Mouse (Mus musculus) kidney, embryonic 15.5 days (tissue): ENCODE results near the gene Kcnt2. TPM values are rescaled to one million over a fixed set of nuclear protein-coding genes. Genes with fewer than 3 reads are reported as not detected.

ENCODE experiments used
- ATAC-seq: fragments of 200-750 bp; cut with Nextera tagmentation; replicated peaks from 2 replicates; pipeline ENCODE4 v1.8.0; 2017; ENCODE audit warnings: moderate TSS enrichment; ENCODE audit not compliant: low FRiP score
- H3K27ac ChIP-seq: fragments of 300-500 bp; sonication (generic); 2 replicates; pipeline ENCODE4 v1.5.1; 2015; ENCODE audit warnings: mild to moderate bottlenecking, inconsistent platforms
- H3K27me3 ChIP-seq: fragments of 300-500 bp; sonication (generic); 2 replicates; pipeline ENCODE4 v1.6.1; 2015; ENCODE audit warnings: inconsistent platforms
- H3K36me3 ChIP-seq: fragments of 300-500 bp; sonication (generic); 2 replicates; pipeline ENCODE4 v1.6.1; 2015; ENCODE audit warnings: inconsistent platforms
- H3K4me1 ChIP-seq: fragments of 300-500 bp; sonication (generic); 2 replicates; pipeline ENCODE4 v1.6.1; 2015; ENCODE audit warnings: inconsistent platforms
- H3K4me2 ChIP-seq: fragments of 300-500 bp; sonication (generic); 2 replicates; pipeline ENCODE4 v1.6.1; 2015; ENCODE audit warnings: moderate library complexity, mild to moderate bottlenecking, inconsistent platforms
- H3K4me3 ChIP-seq: fragments of 300-500 bp; sonication (generic); replicated peaks from 2 replicates; pipeline ENCODE4 v1.5.1; 2015; ENCODE audit warnings: mild to moderate bottlenecking, inconsistent platforms
- H3K9ac ChIP-seq: fragments of 300-500 bp; sonication (generic); 2 replicates; pipeline ENCODE4 v1.6.1; 2015; ENCODE audit warnings: mild to moderate bottlenecking, inconsistent platforms
- H3K9me3 ChIP-seq: fragments of 300-500 bp; sonication (generic); replicated peaks from 2 replicates; pipeline ENCODE4 v1.6.1; 2016; ENCODE audit warnings: inconsistent platforms
- WGBS: fragments of 180-500 bp; shearing (Covaris S2); methylation state at CpG from one replicate; pipeline ENCODE4 v1.1.7; 2015; ENCODE audit warnings: mixed read lengths; 5-methylcytosine and 5-hydroxymethylcytosine counted together
- polyA plus RNA-seq: library from polyadenylated mRNA; unstranded; fragments of >200 nt; fragmentation: Nextera tagmentation; extraction: Ambion mirVana; gene quantifications from 2 replicates; pipeline ENCODE4 v1.2.1, GENCODE M21; 2015

Gene Kcnt2
- polyA plus RNA-seq, 1 experiment from 2014 or later: 3.8 TPM

DNA sequence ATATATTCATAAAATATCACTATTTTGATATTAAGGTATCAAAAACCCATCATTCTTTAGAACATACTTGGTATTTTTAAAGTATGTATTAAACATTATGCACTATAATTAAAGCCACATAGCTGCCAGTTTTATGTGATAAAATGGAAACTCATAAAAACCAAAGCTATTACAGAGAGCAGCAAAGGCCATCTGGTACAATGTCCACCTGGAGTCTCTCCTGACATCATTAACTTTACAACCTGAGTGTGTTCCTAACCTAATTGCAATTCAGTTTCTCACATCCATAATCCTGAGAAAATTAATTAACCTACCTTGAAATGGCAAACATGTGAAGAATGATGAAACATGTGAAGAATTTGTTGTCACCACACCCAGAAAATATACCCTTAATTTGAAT lies 288.9 kb downstream of the Kcnt2 start:
- no peak for ATAC-seq
- H3K4me3 ChIP-seq: no peak overlapping the region
- H3K4me2 ChIP-seq: no peak overlapping the region
- no peaks in the 10 kb centered on the region for H3K27me3 ChIP-seq
- H3K9me3 ChIP-seq: no peaks in the 10 kb centered on the region
- H3K36me3 ChIP-seq: no peaks in the 10 kb centered on the region
- H3K9ac ChIP-seq: no peak overlapping the region
- no peaks in the 10 kb centered on the region for H3K4me1 ChIP-seq
- H3K27ac ChIP-seq: no peak overlapping the region

DNA sequence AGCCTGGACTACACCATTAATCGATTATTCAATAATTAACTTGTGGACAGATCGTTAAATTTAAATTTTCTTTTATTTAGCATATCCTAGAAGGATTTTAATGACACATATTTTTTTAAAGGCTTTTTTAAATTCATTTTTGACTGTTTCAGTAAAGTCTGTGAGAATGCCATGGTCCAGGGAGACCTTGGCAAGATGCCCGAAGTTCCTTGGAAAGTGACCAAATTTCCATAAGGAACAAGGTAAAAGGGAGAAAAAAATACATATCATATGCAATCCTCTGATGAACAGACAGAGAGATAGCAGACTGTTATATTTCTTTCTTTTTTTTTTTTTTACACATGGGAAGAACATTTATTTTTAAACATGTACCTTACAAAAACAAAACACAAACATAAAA lies 296.1 kb downstream of the Kcnt2 start:
- Histone ChIP-seq H3K27ac (no peak overlapping the region), H3K4me1 (no peaks in the 10 kb centered on the region), H3K36me3 (no peaks in the 10 kb centered on the region), H3K9me3 (no peaks in the 10 kb centered on the region), H3K4me3 (no peak overlapping the region), H3K4me2 (no peak overlapping the region), H3K27me3 (no peaks in the 10 kb centered on the region), H3K9ac (no peak overlapping the region)
- WGBS: 82% methylated on average over 3 of the region's 3 CpGs
- no peak for ATAC-seq

DNA sequence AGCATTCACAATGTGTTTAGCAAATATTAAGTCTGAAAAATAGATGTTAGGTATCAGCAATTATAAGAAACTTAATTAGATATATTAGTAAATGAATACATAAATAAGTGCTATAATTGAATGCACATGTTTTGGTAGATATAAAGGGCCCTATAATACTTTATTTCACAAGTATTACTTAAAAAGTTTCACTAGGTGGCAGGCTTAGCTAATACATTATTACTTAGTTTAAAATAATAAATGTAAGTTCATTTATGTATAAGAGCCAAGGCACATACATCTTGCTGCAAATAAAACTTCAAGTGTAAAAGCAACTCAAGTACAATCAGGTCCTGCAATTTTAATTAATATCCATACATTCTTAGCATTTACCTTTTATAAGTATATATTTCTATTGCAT lies 302.8 kb downstream of the Kcnt2 start:
- Histone ChIP-seq H3K4me2 (no peak overlapping the region), H3K27me3 (no peaks in the 10 kb centered on the region), H3K4me3 (no peak overlapping the region), H3K9me3 (no peaks in the 10 kb centered on the region), H3K36me3 (no peaks in the 10 kb centered on the region), H3K9ac (no peak overlapping the region), H3K27ac (no peak overlapping the region), H3K4me1 (no peaks in the 10 kb centered on the region)
- no peak for ATAC-seq

DNA sequence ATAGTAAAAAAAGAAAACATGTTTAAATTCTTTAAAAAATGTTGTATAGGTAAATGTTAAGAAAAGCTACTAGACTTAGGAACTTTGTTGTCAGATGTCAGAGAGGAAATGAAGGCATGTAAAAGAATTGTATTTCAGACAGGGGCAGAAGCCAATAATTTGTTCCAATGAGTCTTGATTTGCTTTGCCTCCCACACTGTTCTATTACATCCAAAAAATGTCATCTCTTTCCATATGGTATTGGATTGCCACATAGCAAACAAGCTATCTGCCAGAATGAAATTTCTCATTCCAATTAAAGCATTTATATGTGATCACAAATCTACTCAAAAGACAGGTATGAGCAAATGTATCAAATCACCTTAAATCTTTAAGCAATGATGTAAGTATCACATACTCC lies 314.8 kb downstream of the Kcnt2 start:
- Histone ChIP-seq H3K4me2 (no peak overlapping the region), H3K27ac (no peak overlapping the region), H3K4me1 (no peaks in the 10 kb centered on the region), H3K9ac (no peak overlapping the region), H3K9me3 (no peaks in the 10 kb centered on the region), H3K36me3 (no peaks in the 10 kb centered on the region), H3K4me3 (no peak overlapping the region), H3K27me3 (no peaks in the 10 kb centered on the region)
- ATAC-seq: no peak

DNA sequence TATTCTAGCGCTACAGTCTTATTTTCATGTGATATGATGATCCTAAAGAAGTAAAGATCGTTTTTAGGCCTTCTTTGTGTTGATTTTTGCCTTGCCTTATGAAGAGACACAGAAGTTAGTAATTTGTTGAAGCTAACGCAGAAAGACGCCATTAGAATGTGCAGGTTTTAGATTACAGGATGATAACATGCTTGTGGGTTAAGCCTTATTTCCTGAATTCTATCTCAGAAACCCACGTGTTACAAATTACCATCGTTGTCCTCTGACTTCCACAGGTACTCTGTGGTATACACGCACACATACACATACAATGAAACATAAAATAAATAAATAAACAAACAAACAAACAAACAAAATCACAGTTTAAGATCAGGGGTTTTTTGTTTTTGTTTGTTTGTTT lies 326.2 kb downstream of the Kcnt2 start:
- no peak overlapping the region for H3K27ac ChIP-seq
- H3K9ac ChIP-seq: no peak overlapping the region
- no peaks in the 10 kb centered on the region for H3K9me3 ChIP-seq
- 77% methylated on average over 7 of the region's 7 CpGs for WGBS
- no peak overlapping the region for H3K4me2 ChIP-seq
- no peak for ATAC-seq
- H3K4me1 ChIP-seq: no peaks in the 10 kb centered on the region
- no peak overlapping the region for H3K4me3 ChIP-seq
- no peaks in the 10 kb centered on the region for H3K36me3 ChIP-seq
- H3K27me3 ChIP-seq: no peaks in the 10 kb centered on the region

DNA sequence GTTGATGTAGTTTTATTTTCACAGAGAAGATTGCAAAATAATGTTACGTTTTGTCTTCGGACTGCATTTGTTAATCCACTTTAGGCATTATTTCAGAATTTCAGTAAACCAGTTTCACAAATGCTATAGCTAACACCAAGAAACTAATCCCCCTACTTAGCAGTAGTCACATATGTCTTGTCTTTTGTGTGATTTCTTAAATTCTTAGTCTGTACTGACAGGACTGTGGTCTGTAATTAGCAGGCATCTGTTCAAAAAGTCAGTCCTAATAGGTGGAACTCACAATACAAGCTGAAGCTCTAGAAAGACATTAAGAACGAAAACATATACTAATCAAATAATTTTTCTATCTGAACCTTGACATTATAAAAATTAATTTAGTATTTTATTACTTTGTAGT lies 332.6 kb downstream of the Kcnt2 start:
- ATAC-seq: no peak
- H3K36me3 ChIP-seq: no peaks in the 10 kb centered on the region
- WGBS: 92% methylated on average over 3 of the region's 3 CpGs

DNA sequence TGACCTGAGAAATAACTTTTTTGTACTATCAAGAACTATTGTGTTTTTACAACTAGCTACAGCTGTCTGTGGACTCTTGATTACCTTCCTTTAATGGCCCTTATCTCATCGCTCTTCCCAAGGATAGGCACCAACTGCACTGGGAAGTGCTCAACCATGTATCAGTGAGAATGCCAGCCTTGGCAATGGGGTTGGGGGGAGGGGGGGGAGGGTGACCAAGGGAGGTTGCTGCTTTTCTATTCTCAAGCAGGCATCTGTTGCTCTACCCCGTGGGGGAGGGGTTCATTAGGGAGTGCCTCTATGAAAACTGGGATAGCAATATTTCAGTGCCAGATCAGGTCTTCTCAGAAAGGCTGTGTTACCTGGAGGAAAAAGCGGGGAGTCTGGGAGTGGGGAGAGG lies 342.3 kb downstream of the Kcnt2 start:
- no peak overlapping the region for H3K27ac ChIP-seq
- ATAC-seq: no peak
- no peak overlapping the region for H3K4me2 ChIP-seq
- no peaks in the 10 kb centered on the region for H3K27me3 ChIP-seq
- no peak overlapping the region for H3K9ac ChIP-seq
- no peaks in the 10 kb centered on the region for H3K9me3 ChIP-seq
- H3K4me1 ChIP-seq: no peaks in the 10 kb centered on the region
- H3K4me3 ChIP-seq: no peak overlapping the region
- 77% methylated on average over 3 of the region's 3 CpGs for WGBS
- no peaks in the 10 kb centered on the region for H3K36me3 ChIP-seq

More for the DNA sequence above, 332.6 kb downstream of the Kcnt2 start:
- Histone ChIP-seq H3K27me3 (no peaks in the 10 kb centered on the region), H3K9me3 (no peaks in the 10 kb centered on the region), H3K9ac (no peak overlapping the region), H3K27ac (no peak overlapping the region), H3K4me3 (no peak overlapping the region), H3K4me2 (no peak overlapping the region), H3K4me1 (no peaks in the 10 kb centered on the region)

DNA sequence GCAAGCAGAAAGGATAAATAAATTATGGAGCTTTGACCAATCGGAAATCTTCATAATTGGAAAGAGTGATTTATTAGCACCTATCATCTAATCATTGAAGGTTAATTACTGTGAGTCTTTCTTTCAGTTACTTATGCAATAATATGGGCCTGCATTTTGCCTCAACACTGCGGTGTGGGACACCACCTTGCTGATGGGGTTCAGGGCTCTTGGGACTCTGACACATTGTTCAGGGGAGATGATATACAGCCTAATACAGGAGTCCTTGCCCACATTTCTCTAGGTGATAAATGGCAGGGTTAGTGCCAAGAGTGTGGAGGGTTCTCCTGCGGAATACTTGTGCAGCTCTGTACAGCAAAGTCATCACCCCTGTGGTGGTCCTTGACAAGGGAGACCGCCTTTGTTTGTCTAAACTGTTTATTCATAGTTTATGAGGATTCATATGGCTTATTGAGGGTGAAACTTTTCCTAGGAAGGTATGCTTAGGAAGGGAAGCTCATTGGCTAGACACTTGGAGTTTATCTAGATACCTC lies 362.9 kb downstream of the Kcnt2 start:
- no peak overlapping the region for H3K9ac ChIP-seq
- no peak overlapping the region for H3K27ac ChIP-seq
- H3K36me3 ChIP-seq: no peaks in the 10 kb centered on the region
- ATAC-seq: 0 out of 2 replicates have a peak, but pooled peaks have one; percentile 29
- WGBS: 79% methylated on average over 4 of the region's 4 CpGs
- no peaks in the 10 kb centered on the region for H3K27me3 ChIP-seq
- H3K4me1 ChIP-seq: no peaks in the 10 kb centered on the region
- H3K4me3 ChIP-seq: no peak overlapping the region
- H3K9me3 ChIP-seq: no peaks in the 10 kb centered on the region
- no peak overlapping the region for H3K4me2 ChIP-seq

DNA sequence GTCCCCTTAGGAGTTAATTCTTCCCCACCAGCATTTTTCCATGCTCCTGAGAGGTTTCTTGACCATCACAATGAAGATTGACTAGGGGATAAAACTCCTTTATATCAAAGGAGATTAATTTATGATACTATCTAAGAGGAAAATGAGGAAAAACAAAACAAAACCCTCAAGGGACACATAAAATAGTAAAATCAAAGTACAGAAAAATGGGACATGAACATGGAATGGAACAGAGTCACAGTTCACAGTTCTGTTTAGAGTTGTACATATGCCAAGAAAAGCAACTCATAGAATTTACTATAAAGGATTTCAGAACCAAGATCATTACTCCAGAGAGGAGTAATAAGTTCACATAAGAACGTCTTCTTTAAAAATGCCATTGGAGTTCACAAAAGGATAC lies 367.1 kb downstream of the Kcnt2 start:
- no peaks in the 10 kb centered on the region for H3K4me1 ChIP-seq
- peak; percentile 60 for ATAC-seq

DNA sequence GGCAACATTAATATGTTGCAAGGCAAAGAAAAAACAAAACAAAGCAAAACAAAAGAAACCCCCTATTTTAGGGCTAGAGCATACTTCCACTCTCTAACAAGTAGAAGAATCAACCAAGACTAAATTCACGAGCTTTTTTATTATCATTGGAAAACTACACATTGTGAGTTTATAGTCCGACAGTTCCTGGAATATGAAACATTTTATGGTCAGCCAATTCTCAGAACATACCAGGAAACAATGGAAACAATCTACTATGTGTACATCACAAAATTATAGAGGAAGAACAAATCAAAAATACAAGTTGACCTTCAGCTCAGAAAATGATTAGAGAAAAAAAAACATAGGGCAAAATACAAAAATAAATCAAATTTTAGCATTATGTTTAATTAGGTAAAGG lies 368.9 kb downstream of the Kcnt2 start:
- H3K27ac ChIP-seq: no peak overlapping the region
- no peaks in the 10 kb centered on the region for H3K36me3 ChIP-seq
- no peaks in the 10 kb centered on the region for H3K27me3 ChIP-seq
- H3K9ac ChIP-seq: no peak overlapping the region
- H3K4me3 ChIP-seq: no peak overlapping the region
- H3K9me3 ChIP-seq: no peaks in the 10 kb centered on the region
- H3K4me2 ChIP-seq: no peak overlapping the region
- ATAC-seq: no peak
- 57% methylated on average over 2 of the region's 2 CpGs for WGBS
- H3K4me1 ChIP-seq: no peaks in the 10 kb centered on the region

More for the DNA sequence above, 367.1 kb downstream of the Kcnt2 start:
- H3K36me3 ChIP-seq: no peaks in the 10 kb centered on the region
- no peak overlapping the region for H3K9ac ChIP-seq
- H3K4me3 ChIP-seq: no peak overlapping the region
- no peak overlapping the region for H3K4me2 ChIP-seq
- H3K27me3 ChIP-seq: no peaks in the 10 kb centered on the region
- WGBS: 59% methylated on average over 1 of the region's 1 CpGs
- H3K9me3 ChIP-seq: no peaks in the 10 kb centered on the region
- peak overlapping the region; percentile 52; the same call in 1 of the 2 replicates for H3K27ac ChIP-seq

DNA sequence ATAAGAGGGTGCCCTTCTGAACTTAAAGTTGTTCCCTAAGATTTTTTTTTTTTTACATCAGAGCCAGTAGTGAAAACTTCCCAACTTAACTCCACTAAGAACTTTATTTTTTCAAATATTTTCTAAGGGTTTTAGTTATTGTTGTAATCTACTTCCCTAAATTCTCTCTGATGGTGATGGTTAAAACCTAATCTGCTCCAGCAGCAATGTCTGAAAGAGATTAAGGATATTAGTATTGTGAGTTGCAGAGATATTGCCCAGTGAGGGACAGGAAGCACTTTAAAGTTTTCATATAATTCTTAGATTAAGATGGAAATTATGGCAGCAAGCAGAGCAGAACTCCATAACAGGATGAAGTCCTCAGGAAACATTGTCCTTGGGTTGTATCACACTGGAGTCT lies 372.2 kb downstream of the Kcnt2 start:
- ATAC-seq: no peak
- no peaks in the 10 kb centered on the region for H3K36me3 ChIP-seq
- no peaks in the 10 kb centered on the region for H3K9me3 ChIP-seq
- H3K4me1 ChIP-seq: no peaks in the 10 kb centered on the region
- no peak overlapping the region for H3K4me2 ChIP-seq
- no peak overlapping the region for H3K27ac ChIP-seq
- no peaks in the 10 kb centered on the region for H3K27me3 ChIP-seq
- H3K4me3 ChIP-seq: no peak overlapping the region
- H3K9ac ChIP-seq: no peak overlapping the region

DNA sequence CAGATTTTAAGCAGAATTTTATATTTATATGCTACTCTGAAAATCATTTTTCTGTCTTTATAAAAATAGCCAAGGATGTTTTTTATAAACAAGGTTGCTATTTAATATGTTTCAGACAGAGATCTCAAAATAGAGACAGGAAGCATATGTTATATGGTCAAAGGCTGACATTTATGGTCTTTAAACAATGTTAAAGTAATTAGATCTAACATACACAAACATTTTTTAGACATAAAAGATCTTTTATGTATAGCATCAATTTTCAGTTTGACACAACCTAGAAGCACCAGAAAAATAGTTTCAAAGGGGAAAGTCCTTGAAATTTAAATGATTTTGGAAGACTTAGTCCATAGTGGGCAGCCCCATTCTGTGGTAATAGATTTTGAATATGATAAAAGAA lies 379.0 kb downstream of the Kcnt2 start:
- H3K9me3 ChIP-seq: no peaks in the 10 kb centered on the region
- no peak overlapping the region for H3K9ac ChIP-seq
- 0 out of 2 replicates have a peak overlapping the region, but pooled peaks have one; percentile 18 for H3K27ac ChIP-seq
- H3K4me3 ChIP-seq: no peak overlapping the region
- no peaks in the 10 kb centered on the region for H3K27me3 ChIP-seq
- H3K36me3 ChIP-seq: no peaks in the 10 kb centered on the region
- H3K4me2 ChIP-seq: no peak overlapping the region
- 0 out of 2 replicates have a peak, but pooled peaks have one; percentile 15 for ATAC-seq
- H3K4me1 ChIP-seq: no peaks in the 10 kb centered on the region

DNA sequence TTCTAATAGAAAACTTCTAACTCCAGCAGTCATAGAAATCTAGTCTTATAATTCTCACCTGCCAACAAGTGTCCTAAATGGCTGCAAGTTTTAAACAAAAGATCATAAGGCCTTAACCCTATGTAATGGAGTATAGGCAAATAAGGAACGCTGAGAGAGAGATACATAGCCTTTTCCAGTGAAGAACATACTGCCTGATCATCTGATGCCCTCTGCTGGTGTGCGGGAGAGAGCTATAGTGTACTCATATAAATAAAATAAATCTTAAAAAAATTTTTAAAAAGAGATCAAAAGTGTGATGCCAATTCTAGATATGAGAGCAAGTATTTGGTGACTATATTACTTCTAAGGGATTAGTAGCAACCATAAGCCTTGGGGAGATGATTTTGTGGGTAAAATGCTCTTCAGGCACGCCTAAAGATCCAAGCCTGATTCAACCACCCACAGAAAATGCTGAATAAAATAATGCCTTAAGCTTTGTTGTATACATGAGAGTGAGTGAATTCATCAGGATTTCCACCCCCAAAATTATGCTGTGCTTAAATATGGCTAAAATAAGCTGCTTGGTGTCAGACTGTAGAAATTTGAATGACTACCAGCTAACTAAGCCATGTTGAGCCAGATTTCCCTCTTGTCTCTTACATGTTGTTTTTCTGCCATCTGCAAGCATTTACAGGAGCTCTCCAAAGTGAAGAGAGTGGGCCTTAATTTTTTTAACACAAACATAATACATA lies 413.8 kb downstream of the Kcnt2 start:
- H3K36me3 ChIP-seq: no peaks in the 10 kb centered on the region
- H3K4me3 ChIP-seq: no peak overlapping the region
- no peak overlapping the region for H3K27ac ChIP-seq
- no peak for ATAC-seq
- no peaks in the 10 kb centered on the region for H3K9me3 ChIP-seq
- H3K9ac ChIP-seq: no peak overlapping the region
- H3K27me3 ChIP-seq: no peaks in the 10 kb centered on the region; the same call in 1 of the 2 replicates
- 51% methylated on average over 3 of the region's 3 CpGs for WGBS
- no peaks in the 10 kb centered on the region for H3K4me1 ChIP-seq
- no peak overlapping the region for H3K4me2 ChIP-seq
